Mouse (Mus musculus) intestine, embryonic 16.5 days (tissue): Measurements from ENCODE around the gene Pigb. TPM values are rescaled to one million over a fixed set of nuclear protein-coding genes. Genes with fewer than 3 reads are reported as not detected.
"Not testable (repeated sequence)": the region's sequence is repeated elsewhere in the genome, so short reads cannot be mapped to it uniquely, and the experiment has no call there.

Experiments used
- ATAC-seq: fragments of 200-750 bp; cut with Nextera tagmentation; 2 replicates; pipeline ENCODE4 v1.8.0; 2017; ENCODE audit warnings: moderate TSS enrichment, moderate library complexity
- H3K27ac ChIP-seq: fragments of 300-500 bp; sonication (generic); 2 replicates; pipeline ENCODE4 v1.5.1; 2014; ENCODE audit warnings: mild to moderate bottlenecking, low read length
- H3K27me3 ChIP-seq: fragments of 300-500 bp; sonication (generic); replicated peaks from 2 replicates; pipeline ENCODE4 v1.6.1; 2014; ENCODE audit warnings: low read length, control low read depth, mixed read lengths; ENCODE audit not compliant: control insufficient read depth, insufficient read depth
- H3K36me3 ChIP-seq: fragments of 300-500 bp; sonication (generic); 2 replicates; pipeline ENCODE4 v1.6.1; 2014; ENCODE audit warnings: low read length, control low read depth; ENCODE audit not compliant: control insufficient read depth, insufficient read depth
- H3K4me1 ChIP-seq: fragments of 300-500 bp; sonication (generic); 2 replicates; pipeline ENCODE4 v1.6.1; 2014; ENCODE audit warnings: low read length, control low read depth, mixed read lengths; ENCODE audit not compliant: control insufficient read depth, insufficient read depth
- H3K4me2 ChIP-seq: fragments of 300-500 bp; sonication (generic); 2 replicates; pipeline ENCODE4 v1.6.1; 2014; ENCODE audit warnings: low read depth, low read length, control low read depth
- H3K4me3 ChIP-seq: fragments of 300-500 bp; sonication (generic); 2 replicates; pipeline ENCODE4 v1.5.1; 2014; ENCODE audit warnings: mild to moderate bottlenecking, low read length
- H3K9ac ChIP-seq: fragments of 300-500 bp; sonication (generic); 2 replicates; pipeline ENCODE4 v1.6.1; 2014; ENCODE audit warnings: low read depth, low read length
- H3K9me3 ChIP-seq: fragments of 300-500 bp; sonication (generic); 2 replicates; pipeline ENCODE4 v1.6.1; 2016; ENCODE audit warnings: low read length, control low read depth; ENCODE audit not compliant: control insufficient read depth
- WGBS: fragments of 180-500 bp; shearing (Covaris S2); extraction: QIAGEN DNeasy Blood & Tissue Kit; methylation state at CpG from one replicate; pipeline ENCODE4 v1.1.7; 2014; 5-methylcytosine and 5-hydroxymethylcytosine counted together
- polyA plus RNA-seq: library from polyadenylated mRNA; unstranded; fragments of >200 nt; fragmentation: Nextera tagmentation; extraction: Ambion mirVana; gene quantifications from 2 replicates; pipeline ENCODE4 v1.2.1, GENCODE M21; 2015

Pigb gene
- 13.5 and 15.2 TPM in 2 replicates for polyA plus RNA-seq

- peaks cover 13% of the 10 kb centered on the region; the same call in 1 of the 2 replicates for H3K4me1 ChIP-seq
- peak within 1 kb of the TSS; percentile 77 for H3K27ac ChIP-seq
- peak within 1 kb of the TSS; percentile 79 for H3K4me2 ChIP-seq
- H3K4me3 ChIP-seq, result peak within 1 kb of the TSS; percentile 92
- no peak for ATAC-seq
- 29% methylated on average over 6 of the region's 6 CpGs for WGBS
- peak within 1 kb of the TSS; percentile 90 for H3K9ac ChIP-seq
- no peaks in the 10 kb centered on the region for H3K27me3 ChIP-seq
- H3K36me3 ChIP-seq, result no peaks in the 10 kb centered on the region
- no peaks in the 10 kb centered on the region for H3K9me3 ChIP-seq
Observed at GRCm38 (mm10) chr9:73040080-73040479, at the start of gene Pigb. Pigb (minus strand) TSS chr9:73040378.

- Histone ChIP-seq H3K9me3 (no peaks in the 10 kb centered on the region), H3K27me3 (no peaks in the 10 kb centered on the region), H3K4me3 (no peak overlapping the region), H3K9ac (no peak overlapping the region), H3K36me3 (no peaks in the 10 kb centered on the region), H3K4me2 (no peak overlapping the region), H3K4me1 (0 out of 2 replicates have a peak, but pooled peaks cover 3% of the 10 kb centered on the region), H3K27ac (no peak overlapping the region)
- peak; percentile 73; the same call in 1 of the 2 replicates for ATAC-seq
- 62% methylated on average over 16 of the region's 16 CpGs for WGBS
Observed at GRCm38 (mm10) chr9:73089222-73089920, 49.2 kb upstream of the Pigb start.

DNA sequence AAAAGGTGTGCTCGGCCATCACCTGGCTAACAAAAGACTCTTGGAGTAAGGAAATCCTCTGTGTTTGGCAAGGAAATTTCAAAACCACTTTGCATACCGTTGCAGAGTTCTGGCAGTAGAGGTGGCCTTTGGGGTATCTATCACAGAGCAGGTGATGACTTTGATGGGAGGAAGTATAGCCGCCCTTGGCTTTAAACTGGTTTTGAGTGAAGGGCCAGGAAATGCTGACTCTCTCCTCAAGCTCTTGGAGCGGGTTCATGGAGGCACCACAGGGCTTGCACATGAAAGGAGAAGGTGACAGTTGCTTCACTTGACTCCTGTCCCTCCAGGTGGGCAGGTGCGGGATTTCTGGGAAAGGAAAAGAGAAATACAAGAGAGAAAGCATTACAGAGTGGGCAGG is 47.4 kb upstream of the Pigb start:
- Histone ChIP-seq H3K4me1 (0 out of 2 replicates have a peak, but pooled peaks cover 3% of the 10 kb centered on the region), H3K27ac (no peak overlapping the region), H3K9me3 (no peaks in the 10 kb centered on the region), H3K27me3 (no peaks in the 10 kb centered on the region), H3K9ac (no peak overlapping the region), H3K4me3 (no peak overlapping the region), H3K4me2 (no peak overlapping the region), H3K36me3 (no peaks in the 10 kb centered on the region)
- no peak for ATAC-seq
- WGBS, result 73% methylated on average over 5 of the region's 5 CpGs

DNA sequence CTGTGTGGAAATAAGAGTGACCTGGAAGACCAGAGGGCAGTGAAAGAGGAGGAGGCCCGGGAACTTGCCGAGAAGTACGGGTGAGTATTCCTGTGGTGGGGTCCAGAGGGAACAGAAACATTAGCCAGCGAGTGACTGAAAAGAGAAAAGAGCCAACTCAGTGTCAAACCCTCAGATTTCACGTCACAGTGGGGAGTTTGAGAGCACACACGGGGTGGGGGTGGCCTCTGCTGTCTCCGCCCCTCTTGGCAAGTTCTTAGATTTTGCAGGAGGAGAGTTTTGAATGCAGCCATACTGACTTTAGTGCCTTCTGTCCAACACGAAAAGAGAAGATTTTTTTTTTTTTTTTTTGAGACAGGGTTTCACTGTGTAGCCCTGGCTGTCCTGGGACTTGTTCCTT is 46.9 kb upstream of the Pigb start:
- WGBS, result 59% methylated on average over 8 of the region's 8 CpGs
- H3K4me1 ChIP-seq, result 0 out of 2 replicates have a peak, but pooled peaks cover 3% of the 10 kb centered on the region
- H3K36me3 ChIP-seq, result no peaks in the 10 kb centered on the region
- H3K9me3 ChIP-seq, result no peaks in the 10 kb centered on the region
- no peak overlapping the region for H3K4me2 ChIP-seq
- H3K27ac ChIP-seq, result no peak overlapping the region
- no peak for ATAC-seq
- no peak overlapping the region for H3K9ac ChIP-seq
- no peak overlapping the region for H3K4me3 ChIP-seq
- H3K27me3 ChIP-seq, result no peaks in the 10 kb centered on the region

DNA sequence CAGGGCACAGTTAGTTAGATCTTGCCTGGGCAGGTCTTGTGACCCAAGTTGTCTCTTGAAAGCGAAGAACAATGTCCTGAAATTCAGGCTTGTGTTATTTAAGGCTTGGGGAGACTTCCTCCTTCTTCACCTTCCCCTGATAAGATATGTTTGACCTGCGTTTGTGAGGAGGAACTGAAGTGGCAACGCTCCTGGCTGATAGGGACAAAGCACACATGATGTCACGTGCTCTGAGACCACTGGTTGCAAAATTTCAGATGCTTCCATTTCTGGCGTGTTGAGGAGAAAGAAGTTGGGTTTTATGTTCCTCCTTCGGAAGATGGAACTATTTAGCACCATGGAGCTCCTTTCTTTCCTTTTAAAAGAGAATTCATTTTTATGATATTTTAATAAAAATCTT is 45.7 kb upstream of the Pigb start:
- H3K4me1 ChIP-seq, result 0 out of 2 replicates have a peak, but pooled peaks cover 3% of the 10 kb centered on the region
- no peaks in the 10 kb centered on the region for H3K36me3 ChIP-seq
- H3K4me3 ChIP-seq, result no peak overlapping the region
- H3K9me3 ChIP-seq, result no peaks in the 10 kb centered on the region
- H3K27ac ChIP-seq, result no peak overlapping the region
- 69% methylated on average over 6 of the region's 6 CpGs for WGBS
- no peak overlapping the region for H3K9ac ChIP-seq
- H3K4me2 ChIP-seq, result no peak overlapping the region
- no peak for ATAC-seq
- H3K27me3 ChIP-seq, result no peaks in the 10 kb centered on the region

DNA sequence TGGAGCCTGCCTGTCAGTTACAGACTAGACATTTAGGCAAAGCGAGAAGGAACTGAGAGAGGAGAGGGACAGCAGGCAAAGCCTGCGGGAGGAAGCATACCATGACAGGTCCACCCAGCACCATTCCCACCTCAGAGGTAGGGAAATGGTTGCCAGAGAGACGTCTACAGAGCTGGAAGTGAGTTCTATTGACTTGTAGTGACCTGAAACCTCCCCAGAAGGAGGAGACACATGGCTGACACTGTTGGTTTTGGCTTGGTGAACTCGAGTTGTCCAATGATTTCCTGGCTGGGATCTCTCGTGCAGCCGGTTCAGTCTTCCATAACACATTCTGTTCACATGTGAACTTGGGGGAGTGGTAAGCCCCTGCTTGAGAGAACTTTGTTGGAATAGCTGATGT is 43.8 kb upstream of the Pigb start:
- no peaks in the 10 kb centered on the region for H3K36me3 ChIP-seq
- no peaks in the 10 kb centered on the region for H3K27me3 ChIP-seq
- ATAC-seq, result no peak
- 77% methylated on average over 6 of the region's 6 CpGs for WGBS
- H3K4me3 ChIP-seq, result no peak overlapping the region
- H3K9ac ChIP-seq, result no peak overlapping the region
- no peak overlapping the region for H3K27ac ChIP-seq
- no peak overlapping the region for H3K4me2 ChIP-seq
- H3K9me3 ChIP-seq, result no peaks in the 10 kb centered on the region
- no peaks in the 10 kb centered on the region for H3K4me1 ChIP-seq

DNA sequence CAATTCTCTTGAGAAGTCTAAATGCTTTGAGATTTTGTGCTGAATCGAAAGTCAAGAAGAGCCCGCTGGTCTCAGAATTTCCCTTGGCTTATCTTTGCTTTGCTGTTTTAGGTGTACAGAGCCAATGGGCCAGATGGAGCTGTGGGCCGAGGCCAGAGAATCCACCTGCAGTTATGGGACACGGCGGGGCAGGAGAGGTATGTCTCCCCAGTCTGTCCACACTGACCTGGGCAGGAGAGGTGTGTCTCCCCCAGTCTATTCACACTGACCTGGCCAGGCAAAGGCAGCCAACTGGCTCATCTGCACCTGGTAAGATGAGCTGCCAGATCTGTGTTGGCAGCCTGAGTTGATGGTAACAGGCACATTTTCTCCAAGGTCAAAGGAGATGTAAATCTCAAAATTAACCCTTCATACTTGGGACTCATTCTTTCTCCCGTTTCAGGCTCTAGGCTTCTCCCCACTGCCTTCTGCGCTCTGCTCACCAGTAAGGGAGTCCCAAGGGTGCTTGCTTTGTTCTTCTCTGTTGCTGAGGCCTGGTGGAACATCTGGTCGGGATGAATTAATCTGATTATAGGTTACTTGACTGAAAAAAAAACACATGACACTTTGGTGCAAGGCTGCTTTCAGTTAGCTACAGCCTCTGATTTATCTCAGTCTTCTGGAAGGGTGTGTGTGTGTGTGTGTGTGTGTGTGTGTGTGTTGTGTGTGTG is 42.3 kb upstream of the Pigb start:
- ATAC-seq, result no peak
- no peak overlapping the region for H3K4me3 ChIP-seq
- H3K4me1 ChIP-seq, result no peaks in the 10 kb centered on the region
- no peak overlapping the region for H3K9ac ChIP-seq
- no peak overlapping the region for H3K4me2 ChIP-seq
- no peaks in the 10 kb centered on the region for H3K36me3 ChIP-seq
- no peaks in the 10 kb centered on the region for H3K27me3 ChIP-seq
- no peaks in the 10 kb centered on the region for H3K9me3 ChIP-seq
- WGBS, result 80% methylated on average over 8 of the region's 8 CpGs
- H3K27ac ChIP-seq, result no peak overlapping the region

DNA sequence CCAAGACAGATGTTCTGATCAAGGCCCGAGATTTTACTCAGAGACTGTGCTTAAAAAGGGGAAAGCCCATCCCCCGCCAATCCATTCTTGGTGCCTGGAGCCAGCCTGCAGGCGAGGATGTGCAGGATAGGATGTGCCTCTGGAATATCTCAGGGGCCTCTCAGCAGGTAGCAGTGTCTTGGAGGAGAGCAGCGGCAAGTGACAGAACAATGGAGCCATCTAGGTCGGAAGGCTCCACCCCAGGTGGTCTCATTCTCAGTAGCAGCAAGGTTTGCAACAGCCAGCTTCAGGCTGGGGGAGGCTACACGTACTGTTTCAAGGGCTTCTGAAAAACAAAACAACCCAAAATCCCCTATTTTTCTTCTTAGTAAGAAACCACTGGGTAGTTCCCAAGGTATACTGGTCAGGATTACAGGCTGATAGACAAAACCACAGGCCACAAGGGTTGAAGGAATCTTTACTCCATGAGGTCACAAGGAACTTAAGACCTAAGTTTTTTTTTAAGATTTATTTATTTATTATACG is 39.7 kb upstream of the Pigb start:
- no peak overlapping the region for H3K9ac ChIP-seq
- H3K27me3 ChIP-seq, result no peaks in the 10 kb centered on the region
- WGBS, result 50% methylated on average over 7 of the region's 7 CpGs
- ATAC-seq, result no peak
- no peaks in the 10 kb centered on the region for H3K36me3 ChIP-seq
- no peak overlapping the region for H3K4me3 ChIP-seq
- H3K4me1 ChIP-seq, result no peaks in the 10 kb centered on the region
- H3K27ac ChIP-seq, result no peak overlapping the region
- no peaks in the 10 kb centered on the region for H3K9me3 ChIP-seq
- no peak overlapping the region for H3K4me2 ChIP-seq

- not testable (repeated sequence) for H3K27ac ChIP-seq, H3K9ac ChIP-seq, H3K9me3 ChIP-seq, H3K4me3 ChIP-seq, H3K4me2 ChIP-seq, H3K4me1 ChIP-seq, ATAC-seq, H3K36me3 ChIP-seq, H3K27me3 ChIP-seq
- 83% methylated on average over 11 of the region's 12 CpGs for WGBS
Observed at GRCm38 (mm10) chr9:73079349-73079748, 39.2 kb upstream of the Pigb start.
